Mouse (Mus musculus): ENCODE results near the gene Olfr301. TPM values are rescaled to one million over a fixed set of nuclear protein-coding genes. Genes with fewer than 3 reads are reported as not detected.

Gene Olfr301
- not detected in 2 replicates for polyA plus RNA-seq (2015; fragmentation: Nextera tagmentation; extraction: Ambion mirVana)

DNA sequence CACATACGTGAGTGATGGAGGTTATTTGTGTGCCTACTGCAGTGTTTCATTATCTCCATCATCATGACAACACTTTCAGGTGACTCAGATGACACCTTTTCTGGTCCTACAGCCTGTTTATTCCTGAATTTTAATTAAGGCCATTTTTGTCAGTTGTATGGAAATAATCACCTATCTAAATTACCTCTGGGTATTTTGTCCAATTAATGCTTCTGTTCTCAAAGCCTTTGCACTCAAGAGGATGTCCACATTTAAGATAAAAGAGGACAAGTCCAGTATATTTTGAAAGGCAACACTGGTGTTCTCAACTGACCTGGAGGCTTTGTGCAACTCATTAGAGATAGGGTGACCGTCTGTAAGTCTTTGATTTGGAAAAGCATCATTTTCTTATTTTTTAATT, at the start of gene Olfr301:
Gene Olfr301, plus strand, starts transcription at position 301 of the 400 bp plus-strand sequence.
- 56% methylated on average over 2 of the region's 2 CpGs for WGBS (ENCODE audit: insufficient replicate concordance)
- Histone ChIP-seq H3K27me3 (ENCODE audit: control insufficient read depth, insufficient read depth, low read depth, low read length) (no peaks in the 10 kb centered on the region), H3K4me2 (ENCODE audit: low read depth, low read length) (no peak within 1 kb of the TSS), H3K4me1 (ENCODE audit: control insufficient read depth, low read depth, low read length) (no peaks in the 10 kb centered on the region), H3K9me3 (replicated peaks; ENCODE audit: control insufficient read depth, low read length) (no peaks in the 10 kb centered on the region), H3K4me3 (ENCODE audit: low read depth, low read length) (no peak within 1 kb of the TSS), H3K36me3 (ENCODE audit: control insufficient read depth, insufficient read depth) (no peaks in the 10 kb centered on the region), H3K9ac (ENCODE audit: low read depth, low read length) (no peak within 1 kb of the TSS), H3K27ac (ENCODE audit: low read length) (no peak within 1 kb of the TSS)
- no peak for ATAC-seq (ENCODE audit: low read depth)

- WGBS (ENCODE audit: insufficient replicate concordance) = 51% methylated on average over 1 of the region's 1 CpGs
These were observed 36.8 kb upstream of the Olfr301 start, which contains the start of gene Olfr305 for GRCm38 (mm10) chr7:86366828-86367227. Gene Olfr305 (minus strand): TSS chr7:86366928.

DNA sequence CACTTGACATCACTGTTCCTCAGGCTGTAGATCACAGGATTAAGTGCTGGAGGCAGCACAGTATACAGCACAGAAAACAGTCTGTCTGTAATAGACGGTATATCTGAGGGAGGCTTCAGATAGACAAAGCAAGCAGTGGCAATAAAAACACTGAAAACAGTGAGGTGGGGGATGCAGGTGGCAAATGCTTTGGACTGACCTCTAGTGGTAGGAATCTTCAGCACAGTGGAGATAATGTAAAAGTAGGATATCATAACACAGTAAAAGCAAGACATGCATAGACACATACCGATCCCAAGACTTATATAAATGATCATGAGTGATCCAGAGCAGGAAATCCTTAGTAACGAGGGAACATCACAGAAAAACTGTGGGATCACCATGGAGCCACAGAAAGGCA, 17.9 kb upstream of the Olfr301 start:
- Histone ChIP-seq H3K27me3 (ENCODE audit: control insufficient read depth, insufficient read depth, low read depth, low read length) (no peaks in the 10 kb centered on the region), H3K9me3 (replicated peaks; ENCODE audit: control insufficient read depth, low read length) (no peaks in the 10 kb centered on the region), H3K27ac (ENCODE audit: low read length) (no peak overlapping the region), H3K4me1 (ENCODE audit: control insufficient read depth, low read depth, low read length) (no peaks in the 10 kb centered on the region), H3K36me3 (ENCODE audit: control insufficient read depth, insufficient read depth) (no peaks in the 10 kb centered on the region), H3K9ac (ENCODE audit: low read depth, low read length) (no peak overlapping the region), H3K4me2 (ENCODE audit: low read depth, low read length) (no peak overlapping the region), H3K4me3 (ENCODE audit: low read depth, low read length) (no peak overlapping the region)
- WGBS (ENCODE audit: insufficient replicate concordance) = 47% methylated on average over 3 of the region's 3 CpGs
- no peak for ATAC-seq (ENCODE audit: low read depth)

More at GRCm38 (mm10) chr7:86366828-86367227, 36.8 kb upstream of the Olfr301 start, which contains the start of gene Olfr305:
- H3K4me2 ChIP-seq (ENCODE audit: low read depth, low read length) = no peak within 1 kb of the TSS
- no peaks in the 10 kb centered on the region for H3K27me3 ChIP-seq (ENCODE audit: control insufficient read depth, insufficient read depth, low read depth, low read length)
- H3K4me3 ChIP-seq (ENCODE audit: low read depth, low read length) = no peak within 1 kb of the TSS
- no peak within 1 kb of the TSS for H3K9ac ChIP-seq (ENCODE audit: low read depth, low read length)
- no peak for ATAC-seq (ENCODE audit: low read depth)
- H3K27ac ChIP-seq (ENCODE audit: low read length) = no peak within 1 kb of the TSS
- H3K9me3 ChIP-seq (replicated peaks; ENCODE audit: control insufficient read depth, low read length) = no peaks in the 10 kb centered on the region
- H3K36me3 ChIP-seq (ENCODE audit: control insufficient read depth, insufficient read depth) = no peaks in the 10 kb centered on the region
- H3K4me1 ChIP-seq (ENCODE audit: control insufficient read depth, low read depth, low read length) = no peaks in the 10 kb centered on the region

GRCm38 (mm10) chr7:86386558-86386957, 17.1 kb upstream of the Olfr301 start, which contains the start of gene Olfr304:
Gene Olfr304 (minus strand): TSS chr7:86386658.
- Histone ChIP-seq H3K27me3 (ENCODE audit: control insufficient read depth, insufficient read depth, low read depth, low read length) (no peaks in the 10 kb centered on the region), H3K27ac (ENCODE audit: low read length) (no peak within 1 kb of the TSS), H3K36me3 (ENCODE audit: control insufficient read depth, insufficient read depth) (no peaks in the 10 kb centered on the region), H3K9me3 (replicated peaks; ENCODE audit: control insufficient read depth, low read length) (no peaks in the 10 kb centered on the region), H3K4me3 (ENCODE audit: low read depth, low read length) (no peak within 1 kb of the TSS), H3K4me1 (ENCODE audit: control insufficient read depth, low read depth, low read length) (no peaks in the 10 kb centered on the region), H3K4me2 (ENCODE audit: low read depth, low read length) (no peak within 1 kb of the TSS), H3K9ac (ENCODE audit: low read depth, low read length) (no peak within 1 kb of the TSS)
- 33% methylated on average over 1 of the region's 1 CpGs for WGBS (ENCODE audit: insufficient replicate concordance)
- no peak for ATAC-seq (ENCODE audit: low read depth)

DNA sequence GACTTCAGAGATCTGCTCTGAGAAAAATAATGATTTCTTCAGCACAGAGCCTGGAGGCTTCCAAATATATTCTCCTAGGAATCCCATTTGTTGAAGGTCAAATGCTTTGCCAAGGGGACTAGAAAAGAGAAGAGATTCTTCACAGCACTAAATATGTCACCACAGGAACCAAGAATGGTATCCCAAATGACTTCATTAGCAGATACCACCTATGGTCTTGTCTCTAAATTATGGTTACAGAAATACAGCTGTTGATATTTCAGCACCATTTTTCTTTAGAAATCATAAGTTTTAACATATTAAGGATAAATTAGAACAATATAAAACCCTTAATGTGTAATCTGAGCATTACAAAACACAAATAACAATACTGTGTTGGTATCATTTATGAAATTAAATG, 6.0 kb upstream of the Olfr301 start, which contains the start of gene Olfr303:
Gene Olfr303, minus strand, starts transcription at position 101 of the 400 bp plus-strand sequence.
- no peaks in the 10 kb centered on the region for H3K4me1 ChIP-seq (ENCODE audit: control insufficient read depth, low read depth, low read length)
- no peaks in the 10 kb centered on the region for H3K9me3 ChIP-seq (replicated peaks; ENCODE audit: control insufficient read depth, low read length)
- no peak for ATAC-seq (ENCODE audit: low read depth)
- no peaks in the 10 kb centered on the region for H3K36me3 ChIP-seq (ENCODE audit: control insufficient read depth, insufficient read depth)
- no peak within 1 kb of the TSS for H3K9ac ChIP-seq (ENCODE audit: low read depth, low read length)
- H3K4me2 ChIP-seq (ENCODE audit: low read depth, low read length) = no peak within 1 kb of the TSS
- no peak within 1 kb of the TSS for H3K27ac ChIP-seq (ENCODE audit: low read length)
- no peak within 1 kb of the TSS for H3K4me3 ChIP-seq (ENCODE audit: low read depth, low read length)
- H3K27me3 ChIP-seq (ENCODE audit: control insufficient read depth, insufficient read depth, low read depth, low read length) = no peaks in the 10 kb centered on the region

- Histone ChIP-seq H3K36me3 (ENCODE audit: control insufficient read depth, insufficient read depth) (no peaks in the 10 kb centered on the region), H3K27ac (ENCODE audit: low read length) (no peak within 1 kb of the TSS), H3K4me2 (ENCODE audit: low read depth, low read length) (no peak within 1 kb of the TSS), H3K4me3 (ENCODE audit: low read depth, low read length) (no peak within 1 kb of the TSS), H3K27me3 (ENCODE audit: control insufficient read depth, insufficient read depth, low read depth, low read length) (no peaks in the 10 kb centered on the region), H3K9me3 (replicated peaks; ENCODE audit: control insufficient read depth, low read length) (no peaks in the 10 kb centered on the region), H3K4me1 (ENCODE audit: control insufficient read depth, low read depth, low read length) (no peaks in the 10 kb centered on the region), H3K9ac (ENCODE audit: low read depth, low read length) (no peak within 1 kb of the TSS)
- ATAC-seq (ENCODE audit: low read depth) = no peak
- 62% methylated on average over 1 of the region's 1 CpGs for WGBS (ENCODE audit: insufficient replicate concordance)
These were observed 56.0 kb downstream of the Olfr301 start, which contains the start of gene Olfr299 for GRCm38 (mm10) chr7:86459621-86460020. Gene Olfr299 (plus strand): TSS chr7:86459921.

Other genes with a start within 250 kb of the Olfr301 start
- gene Vmn2r75, start 232.1 kb upstream of the Olfr301 start, polyA plus RNA-seq (2015; fragmentation: Nextera tagmentation; extraction: Ambion mirVana) = not detected in 2 replicates
- not detected in 2 replicates for gene Vmn2r76, start 157.5 kb upstream of the Olfr301 start, polyA plus RNA-seq (2015; fragmentation: Nextera tagmentation; extraction: Ambion mirVana)
- gene Olfr310, start 126.7 kb upstream of the Olfr301 start, polyA plus RNA-seq (2015; fragmentation: Nextera tagmentation; extraction: Ambion mirVana) = not detected in 2 replicates
- gene Olfr309, start 90.1 kb upstream of the Olfr301 start, polyA plus RNA-seq (2015; fragmentation: Nextera tagmentation; extraction: Ambion mirVana) = not detected in 2 replicates
- gene Olfr308, start 78.2 kb upstream of the Olfr301 start, polyA plus RNA-seq (2015; fragmentation: Nextera tagmentation; extraction: Ambion mirVana) = not detected in 2 replicates
- gene Olfr307, start 66.3 kb upstream of the Olfr301 start, polyA plus RNA-seq (2015; fragmentation: Nextera tagmentation; extraction: Ambion mirVana) = not detected in 2 replicates
- not detected in 2 replicates for gene Olfr305, start 36.9 kb upstream of the Olfr301 start, polyA plus RNA-seq (2015; fragmentation: Nextera tagmentation; extraction: Ambion mirVana)
- gene Olfr304, start 17.2 kb upstream of the Olfr301 start, polyA plus RNA-seq (2015; fragmentation: Nextera tagmentation; extraction: Ambion mirVana) = not detected in 2 replicates
- not detected in 2 replicates for gene Olfr303, start 6.1 kb upstream of the Olfr301 start, polyA plus RNA-seq (2015; fragmentation: Nextera tagmentation; extraction: Ambion mirVana)
- gene Olfr299, start 56.1 kb downstream of the Olfr301 start, polyA plus RNA-seq (2015; fragmentation: Nextera tagmentation; extraction: Ambion mirVana) = not detected in 2 replicates
- gene Olfr298, start 88.6 kb downstream of the Olfr301 start, polyA plus RNA-seq (2015; fragmentation: Nextera tagmentation; extraction: Ambion mirVana) = not detected in 2 replicates
- gene Olfr297, start 116.1 kb downstream of the Olfr301 start, polyA plus RNA-seq (2015; fragmentation: Nextera tagmentation; extraction: Ambion mirVana) = not detected in 2 replicates
- gene Olfr295, start 180.0 kb downstream of the Olfr301 start, polyA plus RNA-seq (2015; fragmentation: Nextera tagmentation; extraction: Ambion mirVana) = not detected in 2 replicates
- not detected in 2 replicates for gene Olfr294, start 212.8 kb downstream of the Olfr301 start, polyA plus RNA-seq (2015; fragmentation: Nextera tagmentation; extraction: Ambion mirVana)
- gene Olfr293, start 245.2 kb downstream of the Olfr301 start, polyA plus RNA-seq (2015; fragmentation: Nextera tagmentation; extraction: Ambion mirVana) = not detected in 2 replicates